Mouse (Mus musculus): ENCODE data around the gene Magoh. TPM values are rescaled to one million over a fixed set of nuclear protein-coding genes. Genes with fewer than 3 reads are reported as not detected.

The Magoh gene
- total and polyA plus RNA-seq, 3 experiments, result 207 to 276 TPM; not detected in 1

DNA sequence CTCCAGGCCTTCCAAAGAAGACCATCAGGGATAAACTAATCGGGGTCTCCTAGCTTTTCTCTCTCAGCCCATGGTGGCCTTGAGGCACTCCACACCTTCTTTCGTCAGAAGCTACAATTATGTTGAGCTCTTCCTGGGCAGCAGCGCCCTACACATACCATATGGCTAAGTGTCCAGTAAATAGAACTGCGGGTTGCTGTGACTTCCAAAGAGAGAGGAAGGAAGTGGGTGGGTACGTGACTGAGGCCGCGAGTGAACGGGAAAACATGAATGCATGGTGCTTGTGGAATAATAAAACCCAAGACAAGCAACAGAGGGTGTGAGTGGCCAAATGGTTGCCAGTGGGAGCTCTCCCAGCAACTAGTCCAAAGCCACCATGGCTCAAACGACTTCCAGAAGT is 29.9 kb upstream of the Magoh start:
- no peaks in the 10 kb centered on the region for H3K27me3 ChIP-seq (ENCODE audit: control insufficient read depth in 1 of 2, insufficient read depth in 2 of 2, low read length in 2 of 2)
- no peaks in the 10 kb centered on the region for H3K79me2 ChIP-seq (ENCODE audit: control insufficient read depth, insufficient read depth, low read length, poor library complexity)
- H3K4me1 ChIP-seq (ENCODE audit: control insufficient read depth in 1 of 2, insufficient read depth in 2 of 2, low read length in 2 of 2), result no peaks in the 10 kb centered on the region
- TF ChIP-seq ZKSCAN1 (IDR thresholded peaks at IDR 0.05; ENCODE audit: low read depth, low read length) (no peak), SIN3A (IDR thresholded peaks at IDR 0.05; ENCODE audit: low read length) (no peak), MYB (IDR thresholded peaks at IDR 0.05; ENCODE audit: low read depth, low read length) (no peak), RCOR1 (IDR thresholded peaks at IDR 0.05; ENCODE audit: low read depth, low read length) (no peak), POLR2AphosphoS2 (IDR thresholded peaks at IDR 0.05; ENCODE audit: low read length) (no peak), ELF1 (IDR thresholded peaks at IDR 0.05; ENCODE audit: low read depth, low read length) (no peak), MXI1 (IDR thresholded peaks at IDR 0.05; ENCODE audit: low read depth, low read length) (no peak), BHLHE40 (IDR thresholded peaks at IDR 0.05; ENCODE audit: borderline replicate concordance, low read depth, low read length) (no peak), POLR2AphosphoS5 (IDR thresholded peaks at IDR 0.05; ENCODE audit: borderline replicate concordance, low read depth, low read length) (no peak), MAFK (IDR thresholded peaks at IDR 0.05; ENCODE audit: borderline replicate concordance, low read depth, low read length) (no peak), RAD21 (IDR thresholded peaks at IDR 0.05; ENCODE audit: low read depth, low read length) (no peak), TCF12 (IDR thresholded peaks at IDR 0.05; ENCODE audit: low read depth, low read length) (no peak), KAT2A (conservative IDR thresholded peaks at IDR 0.05; ENCODE audit: low read depth, low read length) (no peak)
- H3K36me3 ChIP-seq (ENCODE audit: control insufficient read depth in 1 of 2, insufficient read depth in 2 of 2, low read length in 2 of 2), result no peaks in the 10 kb centered on the region; a peak in 2 of 4 replicates
- H3K27ac ChIP-seq (ENCODE audit: control insufficient read depth, low read depth, low read length), result no peak overlapping the region
- DNase-seq (ENCODE audit: low read depth, low spot score), result no peak
- H3K9ac ChIP-seq (ENCODE audit: control insufficient read depth, low read depth, low read length, poor library complexity, severe bottlenecking), result no peak overlapping the region
- no peak overlapping the region for H3K4me3 ChIP-seq (ENCODE audit: control insufficient read depth in 1 of 2, insufficient read depth in 1 of 2, low read depth in 2 of 2, low read length in 2 of 2)
- H3K9me3 ChIP-seq (replicated peaks; ENCODE audit: insufficient read depth, low read length), result no peaks in the 10 kb centered on the region

DNA sequence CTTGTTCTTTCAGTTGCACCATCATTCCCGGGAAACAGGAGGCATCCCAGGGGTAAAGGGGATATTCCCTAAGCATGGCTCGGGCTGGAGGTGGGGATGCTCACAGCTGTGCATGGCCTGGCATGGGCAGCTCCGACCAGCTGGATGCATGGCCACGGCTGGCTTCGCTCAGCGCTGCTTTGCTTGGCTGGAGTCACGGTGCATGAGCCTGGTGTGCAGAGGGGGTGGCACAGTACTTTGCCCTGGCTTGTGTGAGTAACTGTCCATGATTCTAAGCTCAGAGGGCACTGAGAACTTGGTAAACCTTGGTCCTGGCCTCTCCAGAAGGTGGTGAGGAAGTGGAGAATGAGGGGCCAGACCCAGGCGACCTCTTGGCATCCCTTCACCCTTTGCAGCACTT is 29.5 kb upstream of the Magoh start:
- no peak overlapping the region for H3K9ac ChIP-seq (ENCODE audit: control insufficient read depth, low read depth, low read length, poor library complexity, severe bottlenecking)
- no peaks in the 10 kb centered on the region; a peak in 2 of 4 replicates for H3K36me3 ChIP-seq (ENCODE audit: control insufficient read depth in 1 of 2, insufficient read depth in 2 of 2, low read length in 2 of 2)
- DNase-seq (ENCODE audit: low read depth, low spot score), result no peak
- no peaks in the 10 kb centered on the region for H3K4me1 ChIP-seq (ENCODE audit: control insufficient read depth in 1 of 2, insufficient read depth in 2 of 2, low read length in 2 of 2)
- TF ChIP-seq MYC (IDR thresholded peaks at IDR 0.05; ENCODE audit: low read depth, low read length), result no peak
- no peak for TF ChIP-seq EP300 (IDR thresholded peaks at IDR 0.05; ENCODE audit: low read depth in 1 of 2, low read length in 2 of 2)
- TF ChIP-seq RAD21 (IDR thresholded peaks at IDR 0.05; ENCODE audit: low read depth, low read length), result no peak
- no peak for TF ChIP-seq MEF2A (IDR thresholded peaks at IDR 0.05; ENCODE audit: extremely low read depth, insufficient replicate concordance, low read depth, low read length, poor library complexity, severe bottlenecking)
- TF ChIP-seq ZNF384 (IDR thresholded peaks at IDR 0.05; ENCODE audit: low read depth, low read length), result no peak
- TF ChIP-seq USF1 (IDR thresholded peaks at IDR 0.05; ENCODE audit: low read depth, low read length), result no peak
- TF ChIP-seq ETS1 (IDR thresholded peaks at IDR 0.05; ENCODE audit: low read depth, low read length), result no peak
- H3K9me3 ChIP-seq (replicated peaks; ENCODE audit: insufficient read depth, low read length), result no peaks in the 10 kb centered on the region
- no peaks in the 10 kb centered on the region for H3K27me3 ChIP-seq (ENCODE audit: control insufficient read depth in 1 of 2, insufficient read depth in 2 of 2, low read length in 2 of 2)
- no peak overlapping the region for H3K4me3 ChIP-seq (ENCODE audit: control insufficient read depth in 1 of 2, insufficient read depth in 1 of 2, low read depth in 2 of 2, low read length in 2 of 2)
- H3K79me2 ChIP-seq (ENCODE audit: control insufficient read depth, insufficient read depth, low read length, poor library complexity), result no peaks in the 10 kb centered on the region
- no peak overlapping the region for H3K27ac ChIP-seq (ENCODE audit: control insufficient read depth, low read depth, low read length)

Data from MEL (cell line).